Mouse (Mus musculus) ES-Bruce4 (cell line): Measurements from ENCODE around the gene Trmt1. TPM values are rescaled to one million over a fixed set of nuclear protein-coding genes. Genes with fewer than 3 reads are reported as not detected.

ENCODE experiments used
- H3K27ac ChIP-seq: 2 replicates; pipeline ENCODE4 v1.5.1; 2012; ENCODE audit warnings: low read length, inconsistent platforms; ENCODE audit not compliant: insufficient read depth
- H3K27me3 ChIP-seq: 2 replicates; pipeline ENCODE4 v1.6.1; 2012; ENCODE audit warnings: mild to moderate bottlenecking, low read length, inconsistent platforms; ENCODE audit not compliant: control insufficient read depth, poor library complexity, insufficient read depth, severe bottlenecking
- H3K36me3 ChIP-seq: 2 replicates; pipeline ENCODE4 v1.6.1; 2012; ENCODE audit warnings: inconsistent platforms, mild to moderate bottlenecking, low read length, moderate library complexity; ENCODE audit not compliant: control insufficient read depth, poor library complexity, insufficient read depth, severe bottlenecking
- H3K4me1 ChIP-seq: one replicate; pipeline ENCODE4 v1.8.1; 2011; ENCODE audit warnings: low read length; ENCODE audit not compliant: control insufficient read depth, insufficient read depth
- H3K4me3 ChIP-seq: 2 replicates; pipeline ENCODE4 v1.5.1; 2011; ENCODE audit warnings: low read depth, mild to moderate bottlenecking, low read length
- H3K9ac ChIP-seq: 2 replicates; pipeline ENCODE4 v1.6.1; 2012; ENCODE audit warnings: low read depth, mild to moderate bottlenecking, inconsistent platforms; ENCODE audit not compliant: poor library complexity, severe bottlenecking
- H3K9me3 ChIP-seq: replicated peaks from 2 replicates; pipeline ENCODE4 v1.6.1; 2012; ENCODE audit warnings: mild to moderate bottlenecking, low read length, inconsistent platforms; ENCODE audit not compliant: control insufficient read depth, poor library complexity, insufficient read depth, severe bottlenecking
- CTCF ChIP-seq: IDR thresholded peaks from one replicate; pipeline ENCODE4 v1.8.1; 2011; ENCODE audit warnings: low read depth, low read length
- EP300 ChIP-seq: IDR thresholded peaks from 2 replicates; pipeline ENCODE4 v1.6.1; 2011; ENCODE audit warnings: low read depth, low read length; ENCODE audit not compliant: insufficient read depth
- POLR2A ChIP-seq: IDR thresholded peaks from one replicate; pipeline ENCODE4 v1.8.1; 2011; ENCODE audit warnings: low read length; ENCODE audit not compliant: insufficient read depth
- polyA plus RNA-seq: library from polyadenylated mRNA; stranded (reverse); fragments of >200 nt; gene quantifications from 2 replicates; pipeline ENCODE4 v1.2.4, GENCODE M21; 2011; ENCODE audit warnings: low read depth; ENCODE audit not compliant: missing spikeins, insufficient read depth, insufficient read length

Gene Trmt1
- polyA plus RNA-seq, 1 experiment, result 77.6 TPM

- H3K27ac ChIP-seq, result no peak overlapping the region
- H3K9ac ChIP-seq, result no peak overlapping the region
- TF ChIP-seq EP300 (no peak), CTCF (no peak), POLR2A (no peak)
- H3K4me3 ChIP-seq, result no peak overlapping the region
- H3K4me1 ChIP-seq, result peaks cover 10% of the 10 kb centered on the region
- no peaks in the 10 kb centered on the region for H3K27me3 ChIP-seq
- no peaks in the 10 kb centered on the region for H3K36me3 ChIP-seq
- no peaks in the 10 kb centered on the region for H3K9me3 ChIP-seq
Observed at GRCm38 (mm10) chr8:84724683-84725082, 38.6 kb downstream of the Trmt1 start.

DNA sequence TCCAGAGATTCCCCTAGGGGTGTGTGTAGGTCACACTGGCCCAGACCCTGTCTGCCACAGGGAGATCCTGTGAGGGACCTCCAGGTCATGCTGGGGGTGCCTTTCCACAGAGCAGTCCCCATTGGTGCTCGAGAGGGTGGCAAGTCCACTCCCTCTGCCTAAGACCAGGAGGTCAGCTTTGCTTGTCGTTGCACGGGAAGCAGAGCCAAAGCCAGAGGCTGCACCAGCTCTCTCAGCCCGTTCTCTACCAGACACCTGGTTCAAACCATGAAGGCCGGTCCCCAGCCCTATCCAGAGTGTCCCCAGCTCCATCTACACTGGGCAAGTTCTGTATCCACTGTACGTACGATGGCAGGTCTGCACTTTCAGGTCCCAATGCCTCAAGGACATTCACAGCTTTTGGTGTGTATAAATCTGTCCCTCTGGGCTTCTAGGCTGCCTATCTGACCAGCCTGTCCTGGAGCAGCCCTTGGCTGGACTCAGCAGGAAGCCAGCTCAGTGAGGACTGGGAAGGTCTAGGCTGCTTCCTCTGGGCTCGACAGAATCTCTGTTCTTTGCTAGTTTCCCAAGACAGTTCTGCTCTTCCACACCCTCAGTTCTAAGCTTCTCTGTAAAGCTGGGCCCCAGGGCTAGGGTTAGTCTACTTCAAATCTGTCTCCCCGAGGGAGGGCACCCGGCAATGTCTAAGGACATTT lies 39.3 kb downstream of the Trmt1 start:
- Histone ChIP-seq H3K9ac (no peak overlapping the region), H3K4me3 (no peak overlapping the region), H3K36me3 (no peaks in the 10 kb centered on the region), H3K9me3 (no peaks in the 10 kb centered on the region), H3K27me3 (no peaks in the 10 kb centered on the region), H3K4me1 (peaks cover 10% of the 10 kb centered on the region), H3K27ac (no peak overlapping the region)
- TF ChIP-seq EP300 (no peak), POLR2A (no peak), CTCF (no peak)

DNA sequence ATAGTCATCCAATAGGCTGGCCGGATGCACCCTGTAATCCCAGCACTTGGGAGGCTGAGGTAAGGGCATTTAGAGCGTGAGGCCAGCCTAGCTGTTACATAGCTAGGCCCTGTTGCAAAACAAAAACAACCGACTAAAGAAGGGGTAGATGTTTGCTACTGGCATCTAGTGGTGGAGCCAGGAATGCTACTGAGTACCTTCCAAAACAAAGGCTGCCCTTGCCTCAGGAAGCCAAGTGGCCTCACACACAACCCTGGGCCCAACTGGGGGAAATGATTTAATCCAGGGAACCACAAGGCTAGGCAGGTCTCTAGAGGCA lies 39.8 kb downstream of the Trmt1 start:
- H3K36me3 ChIP-seq, result no peaks in the 10 kb centered on the region

DNA sequence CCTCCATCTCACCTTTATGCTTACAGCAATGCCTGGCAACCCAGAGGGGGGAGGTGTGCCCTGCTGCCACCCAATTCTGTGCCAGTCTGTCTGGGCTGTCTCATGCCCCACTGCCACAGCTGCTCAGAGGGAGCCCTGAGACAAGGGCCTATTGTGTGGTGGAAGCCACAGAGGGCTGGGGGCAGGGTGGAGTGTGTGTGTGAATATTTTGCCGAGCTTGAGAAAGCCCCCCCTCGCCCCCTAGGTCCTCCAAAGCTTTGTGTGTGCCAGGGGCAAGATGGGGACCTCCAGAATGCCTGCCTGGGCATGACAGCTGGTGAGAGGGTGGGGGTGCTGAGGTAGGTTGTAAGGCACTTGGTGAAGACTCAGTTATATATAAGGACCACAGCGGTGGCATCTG lies 42.4 kb downstream of the Trmt1 start:
- Histone ChIP-seq H3K27ac (no peak overlapping the region), H3K27me3 (no peaks in the 10 kb centered on the region), H3K4me3 (no peak overlapping the region), H3K36me3 (no peaks in the 10 kb centered on the region), H3K4me1 (peaks cover under 1% of the 10 kb centered on the region), H3K9ac (no peak overlapping the region), H3K9me3 (no peaks in the 10 kb centered on the region)
- no peak for TF ChIP-seq CTCF
- no peak for TF ChIP-seq EP300
- TF ChIP-seq POLR2A, result no peak

More for the DNA sequence above, 39.8 kb downstream of the Trmt1 start:
- no peak overlapping the region for H3K27ac ChIP-seq
- no peaks in the 10 kb centered on the region for H3K27me3 ChIP-seq
- TF ChIP-seq EP300, result no peak
- peak; percentile 15 for TF ChIP-seq CTCF
- no peak overlapping the region for H3K4me3 ChIP-seq
- H3K9ac ChIP-seq, result no peak overlapping the region
- H3K4me1 ChIP-seq, result peaks cover 10% of the 10 kb centered on the region
- no peaks in the 10 kb centered on the region for H3K9me3 ChIP-seq

- Histone ChIP-seq H3K9ac (no peak overlapping the region), H3K4me3 (no peak overlapping the region), H3K9me3 (no peaks in the 10 kb centered on the region), H3K4me1 (no peaks in the 10 kb centered on the region), H3K36me3 (no peaks in the 10 kb centered on the region), H3K27ac (no peak overlapping the region), H3K27me3 (no peaks in the 10 kb centered on the region)
- TF ChIP-seq POLR2A, result no peak
- no peak for TF ChIP-seq EP300
- TF ChIP-seq CTCF, result no peak
Observed at GRCm38 (mm10) chr8:84729921-84730362, 43.8 kb downstream of the Trmt1 start.

DNA sequence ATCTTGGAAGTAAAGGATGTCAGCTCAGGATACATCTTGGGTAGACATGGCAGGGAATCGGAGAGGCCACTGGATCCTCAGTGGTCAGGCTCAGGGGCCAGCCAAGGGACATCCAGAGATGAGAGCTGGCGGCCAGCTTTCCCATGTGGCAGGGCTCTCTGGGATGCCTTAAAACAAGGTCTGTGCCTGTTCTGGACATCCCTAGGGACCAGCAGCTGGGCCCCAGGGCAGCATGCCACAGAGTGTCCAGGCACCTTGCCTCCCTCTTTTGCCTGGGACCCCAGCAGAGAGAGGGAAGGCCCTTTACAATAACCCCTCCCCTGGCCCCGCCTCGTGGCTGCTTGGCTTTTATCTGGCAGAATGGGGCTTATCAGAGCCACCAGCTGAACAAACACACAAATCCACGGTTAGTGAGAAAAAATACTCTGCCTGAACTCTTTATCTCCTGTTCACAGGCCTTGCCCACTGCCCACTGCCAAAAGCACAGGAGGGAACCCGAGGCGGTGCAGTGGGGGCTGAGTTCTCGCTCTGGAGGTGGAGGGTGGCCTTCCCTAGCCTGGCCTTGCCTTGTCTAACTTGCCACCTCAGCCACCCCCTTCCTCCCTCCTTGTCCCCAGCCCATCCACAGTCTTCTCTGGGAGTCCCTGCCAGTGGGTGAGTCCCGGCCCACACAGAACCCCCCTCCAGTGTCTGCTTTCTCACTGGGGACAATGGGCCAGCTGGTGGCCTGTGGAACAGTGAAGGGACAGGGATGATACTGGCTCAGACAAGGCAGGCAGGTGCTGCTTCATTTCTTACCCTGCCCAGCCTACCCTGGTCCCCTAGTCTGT lies 44.6 kb downstream of the Trmt1 start:
- Histone ChIP-seq H3K27ac (no peak overlapping the region), H3K9ac (no peak overlapping the region), H3K4me1 (no peaks in the 10 kb centered on the region), H3K27me3 (no peaks in the 10 kb centered on the region), H3K9me3 (no peaks in the 10 kb centered on the region), H3K4me3 (no peak overlapping the region), H3K36me3 (no peaks in the 10 kb centered on the region)
- TF ChIP-seq CTCF (no peak), EP300 (no peak), POLR2A (no peak)
